Mouse (Mus musculus): ENCODE measurements around the gene Dleu7. TPM values are rescaled to one million over a fixed set of nuclear protein-coding genes. Genes with fewer than 3 reads are reported as not detected.

Dleu7 gene
- polyA plus RNA-seq (2017; shearing (Covaris generic)), result 0.17 TPM

DNA sequence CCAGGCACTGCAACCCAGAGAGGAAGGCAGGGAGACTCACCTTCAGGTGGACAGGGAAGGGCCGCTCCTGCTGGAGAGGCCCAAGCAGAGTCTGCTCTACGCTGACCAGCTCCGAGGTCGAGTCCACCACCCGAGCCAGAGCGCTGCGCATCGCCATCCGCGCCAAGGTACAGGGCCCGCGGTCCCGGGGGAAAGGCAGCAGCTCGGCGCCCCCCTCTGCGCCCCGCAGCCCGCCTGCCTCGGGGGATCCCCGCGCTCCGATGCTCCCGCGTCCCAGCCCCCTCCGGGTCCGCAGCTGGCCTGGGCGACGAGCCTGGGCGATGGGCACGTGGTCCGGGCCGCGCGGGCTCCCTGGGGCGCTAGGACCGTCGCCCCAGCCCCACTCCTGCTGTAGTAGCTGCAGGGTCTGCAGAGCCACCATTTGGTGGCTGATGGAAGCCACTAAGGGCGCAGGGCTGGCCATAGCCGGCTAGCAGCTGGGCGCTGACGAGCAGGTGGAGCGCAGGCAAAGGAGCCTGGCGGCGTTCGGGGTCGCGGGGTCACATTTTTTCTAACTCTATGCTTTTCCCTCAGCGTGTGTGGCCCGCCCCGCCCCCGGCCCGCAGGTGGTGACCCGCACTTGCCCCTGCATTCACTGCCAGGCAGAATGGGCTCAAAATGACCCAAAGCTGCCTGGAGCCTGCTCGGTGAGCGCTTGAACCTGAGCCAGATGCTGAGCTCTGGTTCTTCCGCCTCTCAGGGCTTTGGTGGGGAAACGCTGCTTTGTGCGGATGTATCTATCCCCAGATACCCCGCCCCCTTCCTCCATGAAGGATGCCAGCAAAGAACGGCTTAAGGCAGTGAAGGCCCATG, at the start of gene Dleu7, which contains the start of gene Rnaseh2b:
TSS of gene Dleu7 (minus strand) at position 560 of the 852 bp plus-strand sequence.
TSS of gene Rnaseh2b (plus strand) at position 102 of the 852 bp plus-strand sequence.

Other genes with a start within 250 kb of the Dleu7 start
- gene Rnaseh2b, start 458 bp downstream of the Dleu7 start, polyA plus RNA-seq (2017; shearing (Covaris generic)), result 45.9 TPM
- gene Gucy1b2, start 163.2 kb upstream of the Dleu7 start, polyA plus RNA-seq (2017; shearing (Covaris generic)), result not detected